Mouse (Mus musculus) C3H10T1/2 (cell line): ENCODE results near the gene Akr1b7. TPM values are rescaled to one million over a fixed set of nuclear protein-coding genes. Genes with fewer than 3 reads are reported as not detected.

Source experiments
- polyA plus RNA-seq, 2 experiments: library from polyadenylated mRNA; unstranded; fragments of >200 nt; fragmentation: generic; extraction: Trizol; gene quantifications; one replicate each; pipeline ENCODE4 v1.2.1; 2012; ENCODE audit warnings: missing spikeins in 2 of 2

Akr1b7 gene
- polyA plus RNA-seq, result under 1 TPM; 0.04 TPM

GRCm38 (mm10) chr6:34412023-34412422, at the start of gene Akr1b7:
TSS of gene Akr1b7 (plus strand) at chr6:34412334.

GRCm38 (mm10) chr6:34384110-34384661, 27.9 kb upstream of the Akr1b7 start, which contains the start of gene Akr1b10:
TSS of gene Akr1b10 (plus strand) at chr6:34384218.

Other genes starting within 250 kb of the Akr1b7 start
- 10 to 100 TPM in 1 of 2 experiments, 1 to 10 TPM in 1; 5.6 to 20.8 TPM for gene Slc35b4, start 235.2 kb upstream of the Akr1b7 start, polyA plus RNA-seq
- 100 to 1,000 TPM; 136 to 374 TPM for gene Akr1b3, start 94.9 kb upstream of the Akr1b7 start, polyA plus RNA-seq
- gene Akr1b8, start 58.2 kb upstream of the Akr1b7 start, polyA plus RNA-seq, result 10 to 100 TPM; 57.6 to 76.8 TPM
- 10 to 100 TPM in 1 of 2 experiments, 1 to 10 TPM in 1; 6.1 to 22.8 TPM for gene Akr1b10, start 28.1 kb upstream of the Akr1b7 start, polyA plus RNA-seq
- gene Bpgm, start 63.9 kb downstream of the Akr1b7 start, polyA plus RNA-seq, result 10 to 100 TPM; 10.5 TPM
- gene Cald1, start 186.2 kb downstream of the Akr1b7 start, polyA plus RNA-seq, result 100 to 1,000 TPM in 1 of 2 experiments, 10 to 100 TPM in 1; 27.1 to 110 TPM